Mouse (Mus musculus) small intestine, adult 2 months (tissue): ENCODE measurements at regions not wholly inside any gene's neighbourhood (a gene's known extent, or its start where the extent isn't known, plus 50 kb on each side); places are given as distances from the start of the nearest gene placed in this dataset.
"Not testable (repeated sequence)": the region's sequence is repeated elsewhere in the genome, so short reads cannot be mapped to it uniquely, and the experiment has no call there.

Experiments
- H3K27ac ChIP-seq: fragments of 200-500 bp; 2 replicates; pipeline ENCODE4 v1.5.1; 2012; ENCODE audit warnings: low read depth, low read length, control low read depth, inconsistent platforms; ENCODE audit not compliant: insufficient read depth
- H3K27me3 ChIP-seq: fragments of 200-500 bp; 2 replicates; pipeline ENCODE4 v1.6.1; 2012; ENCODE audit warnings: mild to moderate bottlenecking, moderate library complexity, low read length, inconsistent platforms; ENCODE audit not compliant: control insufficient read depth, insufficient read depth
- H3K36me3 ChIP-seq: fragments of 200-500 bp; 2 replicates; pipeline ENCODE4 v1.6.1; 2012; ENCODE audit warnings: mild to moderate bottlenecking, low read length, control low read depth, inconsistent platforms; ENCODE audit not compliant: control insufficient read depth, insufficient read depth
- H3K4me1 ChIP-seq: fragments of 200-500 bp; 2 replicates; pipeline ENCODE4 v1.6.1; 2012; ENCODE audit warnings: low read length, inconsistent platforms, mixed read lengths; ENCODE audit not compliant: control insufficient read depth, insufficient read depth, insufficient read length
- H3K4me3 ChIP-seq: fragments of 200-500 bp; 2 replicates; pipeline ENCODE4 v1.5.1; 2012; ENCODE audit warnings: low read depth, mild to moderate bottlenecking, control low read depth, inconsistent platforms, low read length, moderate library complexity
- CTCF ChIP-seq: fragments of 200-500 bp; IDR thresholded peaks from 2 replicates; pipeline ENCODE4 v1.5.1; 2012; ENCODE audit warnings: low read depth, mild to moderate bottlenecking, control low read depth, inconsistent platforms, low read length, moderate library complexity, mixed read lengths; ENCODE audit not compliant: insufficient replicate concordance, insufficient read length; ENCODE audit errors: extremely low read depth
- POLR2A ChIP-seq: fragments of 200-500 bp; IDR thresholded peaks from 2 replicates; pipeline ENCODE4 v1.6.1; 2012; ENCODE audit warnings: low read depth, mild to moderate bottlenecking, control low read depth, inconsistent platforms, low read length, moderate library complexity
- WGBS: fragments of 180-500 bp; shearing (Covaris S2); methylation state at CpG from one replicate; pipeline ENCODE4 v1.1.7; 2018; 5-methylcytosine and 5-hydroxymethylcytosine counted together

DNA sequence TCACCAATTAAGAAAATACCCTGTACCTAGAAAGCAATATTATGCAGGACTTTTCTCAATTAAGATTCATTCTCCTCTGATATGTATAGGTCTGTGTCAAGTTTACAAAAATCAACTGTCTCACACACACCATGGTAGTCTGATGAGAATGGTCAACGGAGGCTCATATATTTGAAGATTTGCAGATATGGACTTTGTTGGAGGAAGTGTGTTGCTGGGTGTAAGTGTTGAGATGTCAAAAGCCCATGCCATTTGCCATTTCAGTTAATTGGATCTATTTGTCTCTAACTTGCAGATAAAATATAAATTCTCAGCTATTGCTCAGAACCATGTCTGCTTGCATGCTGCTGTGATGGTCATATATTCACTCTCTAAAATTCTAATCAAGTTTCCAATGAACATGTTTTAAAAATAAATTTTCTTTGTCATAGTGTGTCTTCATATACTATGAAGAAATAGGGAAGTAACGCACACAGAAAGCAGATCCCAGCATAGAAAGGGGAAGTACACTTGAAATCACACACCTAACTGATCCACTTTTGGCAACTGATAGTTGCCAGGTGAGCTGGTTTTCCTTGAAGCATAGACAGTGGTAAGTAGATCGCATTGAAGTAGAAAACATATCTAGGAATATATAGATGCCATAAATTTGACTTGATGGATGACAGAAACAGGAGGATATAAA is 326.4 kb downstream of the Gm11232 start:
- no peak overlapping the region for H3K4me3 ChIP-seq
- H3K4me1 ChIP-seq: no peaks in the 10 kb centered on the region
- TF ChIP-seq CTCF: no peak
- no peak for TF ChIP-seq POLR2A
- 78% methylated on average over 3 of the region's 3 CpGs for WGBS
- H3K27ac ChIP-seq: no peak overlapping the region
- no peaks in the 10 kb centered on the region for H3K27me3 ChIP-seq
- H3K36me3 ChIP-seq: no peaks in the 10 kb centered on the region

DNA sequence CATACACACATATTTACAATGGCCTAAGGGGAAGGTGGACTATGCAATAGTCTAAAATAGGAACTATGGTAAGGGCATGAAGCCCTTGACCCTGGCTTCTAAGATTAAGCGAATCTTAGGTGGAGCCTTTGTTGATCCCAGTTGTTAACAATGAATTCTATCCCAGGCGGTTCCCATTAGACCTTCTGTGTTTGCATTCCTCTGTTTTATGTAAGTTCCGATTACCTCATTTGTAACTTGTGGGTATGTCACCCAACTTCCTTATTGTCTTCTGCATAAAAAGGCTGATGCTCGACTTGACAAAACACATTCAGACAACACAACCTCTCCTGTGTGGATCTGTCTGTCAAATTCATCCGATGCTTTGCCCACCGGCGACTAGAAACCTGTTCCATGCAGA is 335.6 kb downstream of the Gm11232 start:
- H3K4me3 ChIP-seq, H3K27ac ChIP-seq, H3K4me1 ChIP-seq, H3K36me3 ChIP-seq, H3K27me3 ChIP-seq: not testable (repeated sequence)
- WGBS: 90% methylated on average over 7 of the region's 7 CpGs

DNA sequence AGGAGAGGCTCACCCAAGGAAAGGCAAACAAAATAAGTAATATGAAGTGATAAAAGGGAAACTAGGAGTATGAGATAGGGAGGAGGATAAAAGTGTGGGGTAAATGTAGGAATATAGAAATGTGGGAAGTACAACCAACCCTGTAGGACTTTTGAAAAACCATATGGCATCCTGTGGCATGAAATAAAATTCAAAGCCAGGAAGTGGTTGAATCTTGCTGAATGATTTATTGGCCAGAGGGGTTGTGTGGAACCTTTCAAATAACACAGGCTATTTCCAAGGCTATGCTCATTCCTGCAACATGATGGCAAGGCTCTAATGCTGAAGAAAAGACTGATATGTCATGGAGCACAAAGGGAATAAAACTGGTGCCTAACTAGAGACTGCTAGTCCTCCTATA is 347.9 kb downstream of the Gm11232 start:
- TF ChIP-seq POLR2A (no peak), CTCF (no peak)
- Histone ChIP-seq H3K36me3 (no peaks in the 10 kb centered on the region), H3K4me3 (no peak overlapping the region), H3K27me3 (no peaks in the 10 kb centered on the region), H3K27ac (no peak overlapping the region), H3K4me1 (no peaks in the 10 kb centered on the region)

DNA sequence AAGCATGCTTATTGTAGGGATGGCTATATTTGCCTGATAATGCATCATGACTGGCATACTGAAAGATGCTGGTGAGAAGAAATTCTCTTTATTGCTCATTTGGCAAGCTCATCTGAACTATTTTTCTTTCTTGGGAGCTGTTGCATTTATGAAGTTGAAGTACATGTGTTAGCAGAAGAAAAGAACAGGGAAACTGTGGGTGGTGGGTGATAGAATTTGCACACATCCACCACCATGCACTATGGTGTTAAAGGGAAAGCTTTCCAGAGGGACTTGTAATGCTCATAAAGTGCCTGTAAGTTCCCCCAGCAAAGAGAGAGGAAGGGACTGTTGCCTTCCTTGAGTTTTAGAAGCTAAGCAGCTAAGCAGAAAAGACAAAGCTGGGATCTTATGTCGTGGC is 367.3 kb downstream of the Gm11232 start:
- TF ChIP-seq CTCF (no peak), POLR2A (no peak)
- no peaks in the 10 kb centered on the region for H3K4me1 ChIP-seq
- WGBS: 73% methylated on average over 1 of the region's 1 CpGs
- no peaks in the 10 kb centered on the region for H3K36me3 ChIP-seq
- no peaks in the 10 kb centered on the region for H3K27me3 ChIP-seq
- no peak overlapping the region for H3K27ac ChIP-seq
- no peak overlapping the region for H3K4me3 ChIP-seq

DNA sequence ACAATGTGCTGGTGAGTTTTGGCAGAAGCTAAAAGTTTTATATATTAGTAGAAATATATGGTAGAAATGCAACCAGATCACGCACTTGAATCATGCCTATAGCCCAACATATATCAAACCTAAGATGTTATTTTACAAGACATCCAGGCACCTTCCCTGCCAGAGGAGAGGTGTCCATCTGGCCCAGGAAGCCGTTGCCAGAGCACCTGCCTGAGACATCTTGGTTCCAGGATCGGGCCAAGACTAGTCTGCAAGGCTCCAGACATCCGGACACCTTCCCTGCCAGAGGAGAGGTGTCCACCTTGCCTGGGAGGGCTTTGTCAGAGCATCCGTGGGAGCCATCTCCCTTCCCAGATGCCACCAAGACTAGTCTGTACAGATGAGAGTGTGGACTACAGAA is 388.5 kb downstream of the Gm11232 start:
- Histone ChIP-seq H3K27me3 (no peaks in the 10 kb centered on the region), H3K4me1 (no peaks in the 10 kb centered on the region), H3K27ac (no peak overlapping the region), H3K4me3 (no peak overlapping the region), H3K36me3 (no peaks in the 10 kb centered on the region)
- TF ChIP-seq POLR2A (no peak), CTCF (no peak)
- WGBS: 89% methylated on average over 5 of the region's 5 CpGs

DNA sequence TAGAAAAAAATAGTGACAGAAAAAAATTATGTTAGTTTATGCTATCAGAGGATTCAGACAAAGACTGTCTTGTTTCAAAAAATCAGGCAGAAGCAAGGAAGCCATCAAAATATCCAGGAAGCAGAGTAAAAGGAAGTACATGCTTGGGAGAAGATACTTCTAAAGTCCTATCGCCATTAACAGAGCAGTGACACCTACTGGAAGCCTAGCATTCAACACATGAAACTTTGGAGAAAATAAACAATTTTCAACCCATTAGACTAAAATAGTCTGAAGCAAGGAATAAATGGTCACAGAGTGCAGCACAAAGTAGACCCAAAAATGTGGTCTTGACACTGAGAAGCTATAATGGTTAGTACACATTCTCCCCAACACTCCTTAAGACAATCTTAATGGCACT is 394.0 kb downstream of the Gm11232 start:
- Histone ChIP-seq H3K27ac (no peak overlapping the region), H3K27me3 (no peaks in the 10 kb centered on the region), H3K4me3 (no peak overlapping the region), H3K4me1 (no peaks in the 10 kb centered on the region), H3K36me3 (no peaks in the 10 kb centered on the region)
- TF ChIP-seq CTCF (no peak), POLR2A (no peak)
- WGBS: 70% methylated on average over 1 of the region's 1 CpGs

DNA sequence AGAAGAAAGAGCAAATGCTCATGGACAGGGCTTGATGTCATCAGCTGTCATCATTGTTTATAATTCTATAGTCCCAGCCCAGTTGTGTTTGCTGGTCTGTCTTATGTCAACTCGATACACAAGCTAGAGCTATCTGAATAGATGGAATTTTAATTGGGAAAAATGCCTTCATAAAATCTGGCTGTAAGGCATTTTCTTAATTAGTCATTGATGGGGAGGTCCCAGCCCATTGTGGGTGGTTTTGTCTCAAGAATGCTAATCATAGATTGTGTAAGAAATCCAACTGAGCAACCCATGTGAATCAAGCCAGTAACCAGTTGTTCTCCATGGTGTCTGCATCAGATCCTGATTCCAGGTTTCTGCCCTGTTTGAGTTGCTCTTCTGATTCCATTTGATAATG is 400.1 kb downstream of the Gm11232 start:
- no peaks in the 10 kb centered on the region for H3K36me3 ChIP-seq
- H3K4me1 ChIP-seq: peaks cover 5% of the 10 kb centered on the region; the same call in 1 of the 2 replicates
- no peak overlapping the region for H3K4me3 ChIP-seq
- no peak overlapping the region for H3K27ac ChIP-seq
- no peaks in the 10 kb centered on the region for H3K27me3 ChIP-seq
- 70% methylated on average over 1 of the region's 1 CpGs for WGBS
- TF ChIP-seq POLR2A (no peak), CTCF (no peak)

DNA sequence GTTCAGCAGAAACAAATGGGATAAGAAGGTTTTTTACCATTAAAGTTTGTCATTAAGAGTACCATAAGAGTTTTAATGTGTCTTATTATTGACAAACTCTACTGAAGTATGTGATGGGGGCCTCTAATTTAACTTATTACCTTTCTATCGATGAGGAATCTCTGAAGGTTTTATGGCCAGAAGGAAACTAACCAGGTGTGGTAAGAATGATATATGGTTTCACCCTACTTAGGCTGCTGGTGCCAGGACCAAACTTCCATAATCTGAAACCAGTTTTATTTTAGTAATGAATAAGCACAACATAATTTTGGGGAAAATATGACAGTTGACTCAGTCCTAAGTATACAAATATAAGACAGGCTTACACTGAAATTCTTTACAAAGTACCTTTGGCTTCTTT is 401.1 kb downstream of the Gm11232 start:
- WGBS: 27% methylated on average over 1 of the region's 1 CpGs
- Histone ChIP-seq H3K36me3 (no peaks in the 10 kb centered on the region), H3K27ac (peak overlapping the region; percentile 29; the same call in 1 of the 2 replicates), H3K27me3 (no peaks in the 10 kb centered on the region), H3K4me3 (no peak overlapping the region), H3K4me1 (peaks cover 5% of the 10 kb centered on the region; the same call in 1 of the 2 replicates)
- TF ChIP-seq POLR2A (no peak), CTCF (no peak)
